Mouse (Mus musculus): ENCODE measurements around the gene Homer3. TPM values are rescaled to one million over a fixed set of nuclear protein-coding genes. Genes with fewer than 3 reads are reported as not detected.

The Homer3 gene
- polyA plus RNA-seq, 1 experiment from 2014 or later, result 31.5 TPM

GRCm38 (mm10) chr8:70278175-70278574 lies 4.5 kb upstream of the Homer3 start:
- ATAC-seq (no peak), DNase-seq (ENCODE audit: low spot score) (no peak)
- H3K36me3 ChIP-seq (ENCODE audit: control insufficient read depth, insufficient read depth, low read length), result no peaks in the 10 kb centered on the region
- no peaks in the 10 kb centered on the region for H3K4me1 ChIP-seq (ENCODE audit: control insufficient read depth, insufficient read depth, low read length)
- H3K9ac ChIP-seq (ENCODE audit: low read length), result no peak overlapping the region
- H3K27me3 ChIP-seq (replicated peaks; ENCODE audit: control insufficient read depth, insufficient read depth, low read length), result no peaks in the 10 kb centered on the region
- H3K4me2 ChIP-seq (ENCODE audit: low read length), result no peak overlapping the region
- no peak overlapping the region for H3K4me3 ChIP-seq (ENCODE audit: low read depth, low read length)
- no peak overlapping the region for H3K27ac ChIP-seq (ENCODE audit: low read depth, low read length)
- WGBS, result 73% methylated on average over 15 of the region's 15 CpGs
- H3K9me3 ChIP-seq (replicated peaks; ENCODE audit: control insufficient read depth, low read length), result no peaks in the 10 kb centered on the region

- no peaks in the 10 kb centered on the region for H3K36me3 ChIP-seq (ENCODE audit: control insufficient read depth, insufficient read depth, low read length)
- no peaks in the 10 kb centered on the region for H3K9me3 ChIP-seq (replicated peaks; ENCODE audit: control insufficient read depth, low read length)
- WGBS, result 65% methylated on average over 8 of the region's 8 CpGs
Observed at GRCm38 (mm10) chr8:70279266-70279665, 3.4 kb upstream of the Homer3 start.

GRCm38 (mm10) chr8:70281001-70281400 lies 1.6 kb upstream of the Homer3 start:
- Histone ChIP-seq H3K4me1 (ENCODE audit: control insufficient read depth, insufficient read depth, low read length) (no peaks in the 10 kb centered on the region), H3K4me2 (ENCODE audit: low read length) (no peak overlapping the region), H3K27ac (ENCODE audit: low read depth, low read length) (no peak overlapping the region; the same call in 1 of the 2 replicates), H3K9me3 (replicated peaks; ENCODE audit: control insufficient read depth, low read length) (no peaks in the 10 kb centered on the region), H3K4me3 (ENCODE audit: low read depth, low read length) (no peak overlapping the region), H3K9ac (ENCODE audit: low read length) (no peak overlapping the region), H3K36me3 (ENCODE audit: control insufficient read depth, insufficient read depth, low read length) (peaks cover 12% of the 10 kb centered on the region), H3K27me3 (replicated peaks; ENCODE audit: control insufficient read depth, insufficient read depth, low read length) (no peaks in the 10 kb centered on the region)
- WGBS, result 37% methylated on average over 3 of the region's 3 CpGs
- ATAC-seq, result no peak
- no peak for DNase-seq (ENCODE audit: low spot score)

More at GRCm38 (mm10) chr8:70279266-70279665, 3.4 kb upstream of the Homer3 start:
- Histone ChIP-seq H3K4me3 (ENCODE audit: low read depth, low read length) (no peak overlapping the region), H3K27ac (ENCODE audit: low read depth, low read length) (no peak overlapping the region), H3K4me1 (ENCODE audit: control insufficient read depth, insufficient read depth, low read length) (no peaks in the 10 kb centered on the region), H3K27me3 (replicated peaks; ENCODE audit: control insufficient read depth, insufficient read depth, low read length) (no peaks in the 10 kb centered on the region), H3K4me2 (ENCODE audit: low read length) (no peak overlapping the region), H3K9ac (ENCODE audit: low read length) (no peak overlapping the region)
- DNase-seq (ENCODE audit: low spot score) (no peak), ATAC-seq (no peak)

- peak overlapping the region; percentile 66 for H3K27ac ChIP-seq (ENCODE audit: low read depth, low read length)
- DNase-seq (ENCODE audit: low spot score) (peak; percentile 47), ATAC-seq (peak; percentile 71)
- H3K36me3 ChIP-seq (ENCODE audit: control insufficient read depth, insufficient read depth, low read length), result peaks cover 31% of the 10 kb centered on the region
- H3K9ac ChIP-seq (ENCODE audit: low read length), result peak overlapping the region; percentile 93
- no peaks in the 10 kb centered on the region for H3K27me3 ChIP-seq (replicated peaks; ENCODE audit: control insufficient read depth, insufficient read depth, low read length)
- WGBS, result under 1% methylated on average over 39 of the region's 55 CpGs
- H3K4me3 ChIP-seq (ENCODE audit: low read depth, low read length), result peak overlapping the region; percentile 86
- H3K4me1 ChIP-seq (ENCODE audit: control insufficient read depth, insufficient read depth, low read length), result no peaks in the 10 kb centered on the region
- peak overlapping the region; percentile 91 for H3K4me2 ChIP-seq (ENCODE audit: low read length)
- H3K9me3 ChIP-seq (replicated peaks; ENCODE audit: control insufficient read depth, low read length), result no peaks in the 10 kb centered on the region
Observed at GRCm38 (mm10) chr8:70283136-70284077, 780 bp downstream of the Homer3 start.

- H3K27ac ChIP-seq (ENCODE audit: low read depth, low read length), result no peak overlapping the region
- no peaks in the 10 kb centered on the region for H3K9me3 ChIP-seq (replicated peaks; ENCODE audit: control insufficient read depth, low read length)
- H3K27me3 ChIP-seq (replicated peaks; ENCODE audit: control insufficient read depth, insufficient read depth, low read length), result no peaks in the 10 kb centered on the region
- H3K36me3 ChIP-seq (ENCODE audit: control insufficient read depth, insufficient read depth, low read length), result peaks cover 38% of the 10 kb centered on the region
- H3K9ac ChIP-seq (ENCODE audit: low read length), result no peak overlapping the region
- no peaks in the 10 kb centered on the region for H3K4me1 ChIP-seq (ENCODE audit: control insufficient read depth, insufficient read depth, low read length)
- ATAC-seq (no peak), DNase-seq (ENCODE audit: low spot score) (no peak)
- H3K4me2 ChIP-seq (ENCODE audit: low read length), result peak overlapping the region; percentile 91; the same call in 1 of the 2 replicates
- WGBS, result 80% methylated on average over 5 of the region's 5 CpGs
- no peak overlapping the region for H3K4me3 ChIP-seq (ENCODE audit: low read depth, low read length)
Observed at GRCm38 (mm10) chr8:70284421-70284820, 1.8 kb downstream of the Homer3 start.

GRCm38 (mm10) chr8:70285304-70285703 lies 2.7 kb downstream of the Homer3 start:
- Histone ChIP-seq H3K27ac (ENCODE audit: low read depth, low read length) (no peak overlapping the region), H3K27me3 (replicated peaks; ENCODE audit: control insufficient read depth, insufficient read depth, low read length) (no peaks in the 10 kb centered on the region), H3K4me3 (ENCODE audit: low read depth, low read length) (no peak overlapping the region), H3K9ac (ENCODE audit: low read length) (no peak overlapping the region), H3K36me3 (ENCODE audit: control insufficient read depth, insufficient read depth, low read length) (peaks cover 47% of the 10 kb centered on the region), H3K4me2 (ENCODE audit: low read length) (no peak overlapping the region), H3K4me1 (ENCODE audit: control insufficient read depth, insufficient read depth, low read length) (no peaks in the 10 kb centered on the region), H3K9me3 (replicated peaks; ENCODE audit: control insufficient read depth, low read length) (no peaks in the 10 kb centered on the region)
- no peak for ATAC-seq
- no peak for DNase-seq (ENCODE audit: low spot score)
- 98% methylated on average over 15 of the region's 15 CpGs for WGBS

GRCm38 (mm10) chr8:70286737-70287136 lies 4.1 kb downstream of the Homer3 start:
- DNase-seq (ENCODE audit: low spot score) (no peak), ATAC-seq (no peak)
- Histone ChIP-seq H3K36me3 (ENCODE audit: control insufficient read depth, insufficient read depth, low read length) (peaks cover 61% of the 10 kb centered on the region), H3K27ac (ENCODE audit: low read depth, low read length) (no peak overlapping the region), H3K9ac (ENCODE audit: low read length) (no peak overlapping the region), H3K27me3 (replicated peaks; ENCODE audit: control insufficient read depth, insufficient read depth, low read length) (no peaks in the 10 kb centered on the region), H3K4me2 (ENCODE audit: low read length) (no peak overlapping the region), H3K4me1 (ENCODE audit: control insufficient read depth, insufficient read depth, low read length) (no peaks in the 10 kb centered on the region), H3K9me3 (replicated peaks; ENCODE audit: control insufficient read depth, low read length) (no peaks in the 10 kb centered on the region), H3K4me3 (ENCODE audit: low read depth, low read length) (no peak overlapping the region)
- WGBS, result 94% methylated on average over 8 of the region's 8 CpGs

GRCm38 (mm10) chr8:70293988-70294405 lies 11.4 kb downstream of the Homer3 start:
- H3K27ac ChIP-seq (ENCODE audit: low read depth, low read length), result no peak overlapping the region
- H3K4me2 ChIP-seq (ENCODE audit: low read length), result no peak overlapping the region
- H3K4me3 ChIP-seq (ENCODE audit: low read depth, low read length), result no peak overlapping the region
- no peak overlapping the region for H3K9ac ChIP-seq (ENCODE audit: low read length)
- peaks cover 92% of the 10 kb centered on the region for H3K36me3 ChIP-seq (ENCODE audit: control insufficient read depth, insufficient read depth, low read length)
- no peaks in the 10 kb centered on the region for H3K9me3 ChIP-seq (replicated peaks; ENCODE audit: control insufficient read depth, low read length)
- H3K4me1 ChIP-seq (ENCODE audit: control insufficient read depth, insufficient read depth, low read length), result no peaks in the 10 kb centered on the region
- ATAC-seq (0 out of 2 replicates have a peak, but pooled peaks have one; percentile 8), DNase-seq (ENCODE audit: low spot score) (no peak)
- WGBS, result 83% methylated on average over 5 of the region's 5 CpGs
- no peaks in the 10 kb centered on the region for H3K27me3 ChIP-seq (replicated peaks; ENCODE audit: control insufficient read depth, insufficient read depth, low read length)

GRCm38 (mm10) chr8:70300881-70301280 lies 18.3 kb downstream of the Homer3 start:
- no peak overlapping the region for H3K27ac ChIP-seq (ENCODE audit: low read depth, low read length)
- WGBS, result 93% methylated on average over 3 of the region's 3 CpGs
- peaks cover 54% of the 10 kb centered on the region for H3K36me3 ChIP-seq (ENCODE audit: control insufficient read depth, insufficient read depth, low read length)
- no peak overlapping the region for H3K4me2 ChIP-seq (ENCODE audit: low read length)
- H3K27me3 ChIP-seq (replicated peaks; ENCODE audit: control insufficient read depth, insufficient read depth, low read length), result no peaks in the 10 kb centered on the region
- ATAC-seq (no peak), DNase-seq (ENCODE audit: low spot score) (no peak)
- no peak overlapping the region for H3K4me3 ChIP-seq (ENCODE audit: low read depth, low read length)
- H3K9me3 ChIP-seq (replicated peaks; ENCODE audit: control insufficient read depth, low read length), result no peaks in the 10 kb centered on the region
- no peak overlapping the region for H3K9ac ChIP-seq (ENCODE audit: low read length)
- peaks cover 12% of the 10 kb centered on the region for H3K4me1 ChIP-seq (ENCODE audit: control insufficient read depth, insufficient read depth, low read length)
